Mouse (Mus musculus) lung, adult 18-20 months (tissue): ENCODE results near the gene Lrrc49.

Experiments used
- DNase-seq, 2 experiments: peaks; one replicate each; pipeline ENCODE4 v3.0.0; 2022; ENCODE audit warnings: mixed read lengths in 2 of 2

The Lrrc49 gene

DNA sequence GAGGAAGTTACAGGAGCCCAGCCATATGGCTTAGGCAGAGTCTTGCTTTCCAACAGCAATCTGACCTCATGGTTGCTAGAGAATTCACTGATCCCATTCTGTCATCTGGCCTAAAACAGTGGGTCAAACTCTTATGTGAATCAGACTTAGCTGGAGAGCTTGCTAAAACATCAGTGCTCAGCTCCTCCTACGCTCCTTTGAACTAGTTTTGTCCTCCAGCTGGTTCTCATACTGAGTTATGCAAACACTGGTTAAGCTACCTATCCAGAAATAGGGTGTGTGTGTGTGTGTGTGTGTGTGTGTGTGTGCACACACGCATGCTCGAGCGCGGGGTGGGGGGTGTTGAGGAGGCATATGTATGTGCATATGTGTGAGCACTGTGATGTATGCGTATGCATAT is 15.4 kb downstream of the Lrrc49 start:
- DNase-seq: no peak

DNA sequence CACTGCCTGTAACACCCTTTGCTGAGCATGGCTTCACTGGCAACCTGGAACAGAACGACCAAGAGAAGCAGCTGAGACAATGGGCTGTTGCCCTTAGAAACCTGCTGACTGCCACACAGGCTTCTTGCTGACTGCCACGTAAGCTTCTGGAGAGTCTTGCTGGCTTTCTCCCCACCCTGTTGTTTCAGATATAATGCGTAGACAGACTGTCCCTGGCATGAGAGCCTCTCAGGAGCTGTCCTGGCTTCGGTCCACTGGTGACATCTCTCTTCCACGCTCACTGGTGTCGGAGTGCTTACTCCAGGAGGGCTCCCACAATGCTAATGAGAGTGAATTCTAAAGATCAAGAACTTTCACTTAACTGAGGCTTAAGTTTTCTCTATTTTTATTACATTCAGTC is 19.1 kb downstream of the Lrrc49 start:
- DNase-seq: no peak

DNA sequence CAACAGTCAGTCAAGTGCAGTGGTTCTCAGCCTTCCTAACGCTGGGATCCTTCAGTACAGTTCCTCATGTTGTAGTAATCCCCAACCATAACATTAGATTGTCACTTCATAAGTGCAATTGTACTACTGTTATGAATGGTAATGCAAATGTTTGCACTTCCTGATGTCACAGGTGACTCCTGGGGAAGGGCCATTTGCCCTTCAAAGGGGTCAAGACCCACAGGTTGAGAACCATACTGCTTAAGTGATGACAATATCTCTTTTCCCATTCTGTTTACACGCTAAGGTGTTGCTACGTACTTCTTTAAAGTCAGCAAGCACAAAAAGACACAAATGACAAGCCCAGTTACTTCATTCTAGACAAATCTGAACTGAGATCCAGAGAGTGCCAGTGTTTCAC is 22.4 kb downstream of the Lrrc49 start:
- DNase-seq: no peak

DNA sequence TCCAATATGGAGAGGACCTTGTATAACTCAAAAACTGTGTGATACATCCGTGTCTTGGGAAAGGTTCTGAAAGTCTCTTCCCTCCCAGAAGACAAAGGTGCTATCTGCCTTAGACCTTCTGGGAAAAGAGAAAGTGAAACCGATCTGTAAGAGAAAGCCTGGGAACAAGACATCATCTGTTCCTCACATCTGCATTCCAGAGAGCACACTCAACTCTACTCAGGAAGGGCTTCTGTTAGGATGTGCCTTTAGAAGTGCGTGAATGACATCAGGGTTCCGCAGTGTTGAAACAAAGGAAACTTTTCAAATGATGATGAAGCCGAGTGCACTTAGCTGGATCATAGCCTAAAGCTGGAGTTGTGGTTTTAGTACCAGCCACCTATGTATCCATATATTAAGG is 23.1 kb downstream of the Lrrc49 start:
- DNase-seq: no peak

DNA sequence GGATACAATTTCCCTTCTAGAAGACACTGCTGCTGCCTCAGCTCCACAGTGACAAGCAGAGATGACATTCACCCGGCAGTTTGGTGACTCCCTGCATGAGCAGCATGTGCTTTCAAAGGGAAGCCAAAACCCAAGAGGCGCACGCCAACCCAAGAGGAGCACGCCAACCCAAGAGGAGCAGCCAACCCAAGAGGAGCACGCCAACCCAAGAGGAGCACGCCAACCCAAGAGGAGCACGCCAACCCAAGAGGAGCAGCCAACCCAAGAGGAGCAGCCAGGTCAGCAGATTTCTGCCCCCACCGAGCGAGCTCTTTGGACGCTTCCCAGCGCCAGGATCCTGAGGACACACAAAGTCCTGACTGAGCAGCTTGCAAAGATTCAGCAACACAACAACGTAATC is 23.6 kb downstream of the Lrrc49 start:
- no peak for DNase-seq

DNA sequence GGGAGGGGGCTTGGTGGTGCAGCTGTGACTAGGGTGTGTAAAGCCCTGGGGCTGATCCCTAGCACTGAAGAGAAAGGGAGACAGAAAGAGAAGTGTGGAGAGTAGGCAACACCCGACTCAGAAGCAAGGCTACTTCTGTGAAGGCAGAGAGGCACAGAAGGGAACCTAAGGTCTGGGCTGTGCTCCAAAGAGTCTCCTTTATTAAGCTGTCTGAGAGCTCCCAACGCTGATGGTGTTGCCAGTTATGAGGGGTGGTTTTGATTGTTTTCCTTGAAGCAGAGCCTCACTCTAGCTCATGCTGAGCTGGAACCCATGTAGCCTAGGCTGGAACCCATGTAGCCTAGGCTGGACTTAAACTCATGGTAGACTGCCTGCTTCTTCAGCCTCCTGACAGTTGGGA is 25.0 kb downstream of the Lrrc49 start:
- DNase-seq: no peak

DNA sequence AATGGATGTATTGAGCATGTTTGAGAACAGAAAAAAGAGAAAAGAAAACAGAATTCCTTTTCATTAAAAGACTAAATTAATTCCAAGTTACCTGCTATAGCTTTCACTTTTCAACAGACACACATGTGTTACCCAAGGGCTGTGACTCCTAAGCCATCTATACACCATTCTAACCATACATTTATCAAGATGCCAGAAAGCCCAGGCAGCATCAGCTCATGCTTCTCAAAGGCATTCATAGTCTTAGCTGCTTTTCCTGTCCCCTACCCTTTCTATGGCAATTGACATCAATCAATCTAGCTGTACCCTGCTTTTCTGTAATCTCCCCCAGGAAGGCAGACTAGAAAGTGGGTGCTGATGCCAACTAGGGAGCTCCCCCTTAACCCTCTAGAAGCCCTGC is 34.4 kb downstream of the Lrrc49 start:
- DNase-seq: no peak

DNA sequence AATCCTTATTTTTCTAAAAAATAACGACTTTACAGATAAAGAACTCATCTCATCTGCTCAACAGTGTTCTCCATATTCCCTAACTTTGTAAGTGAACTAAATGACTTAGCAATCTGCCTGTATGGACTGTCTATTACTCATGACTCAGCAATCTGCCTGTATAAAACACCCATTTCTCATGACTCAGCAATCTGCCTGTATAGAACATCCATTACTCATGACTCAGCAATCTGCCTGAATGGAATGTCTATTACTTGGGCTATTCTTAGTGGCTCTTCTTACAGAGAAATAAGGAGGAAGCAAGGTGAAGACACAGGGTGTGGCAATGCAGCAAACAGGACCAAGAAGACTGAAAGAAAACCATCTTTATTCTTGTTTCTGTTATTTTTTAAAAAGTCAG is 34.8 kb downstream of the Lrrc49 start:
- DNase-seq: no peak

DNA sequence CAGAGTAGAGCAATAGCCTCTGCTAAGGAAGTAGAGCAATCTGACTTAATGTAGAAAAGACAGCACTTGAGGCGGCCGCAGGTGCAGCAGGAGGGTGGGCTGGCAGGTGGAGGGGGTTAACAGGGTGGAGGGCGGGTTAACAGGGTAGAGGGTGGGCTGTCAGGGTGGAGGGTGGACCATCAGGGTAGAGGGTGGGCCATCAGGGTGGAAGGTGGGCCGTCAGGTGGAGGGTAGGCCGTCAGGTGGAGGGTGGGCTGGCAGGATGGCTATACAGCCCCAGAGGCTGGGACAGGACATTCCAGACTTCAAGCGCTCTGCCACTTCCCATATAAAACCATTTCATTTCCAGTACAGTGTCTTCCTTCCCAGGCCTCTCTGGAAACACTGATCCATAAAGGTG is 37.7 kb downstream of the Lrrc49 start:
- DNase-seq: no peak

DNA sequence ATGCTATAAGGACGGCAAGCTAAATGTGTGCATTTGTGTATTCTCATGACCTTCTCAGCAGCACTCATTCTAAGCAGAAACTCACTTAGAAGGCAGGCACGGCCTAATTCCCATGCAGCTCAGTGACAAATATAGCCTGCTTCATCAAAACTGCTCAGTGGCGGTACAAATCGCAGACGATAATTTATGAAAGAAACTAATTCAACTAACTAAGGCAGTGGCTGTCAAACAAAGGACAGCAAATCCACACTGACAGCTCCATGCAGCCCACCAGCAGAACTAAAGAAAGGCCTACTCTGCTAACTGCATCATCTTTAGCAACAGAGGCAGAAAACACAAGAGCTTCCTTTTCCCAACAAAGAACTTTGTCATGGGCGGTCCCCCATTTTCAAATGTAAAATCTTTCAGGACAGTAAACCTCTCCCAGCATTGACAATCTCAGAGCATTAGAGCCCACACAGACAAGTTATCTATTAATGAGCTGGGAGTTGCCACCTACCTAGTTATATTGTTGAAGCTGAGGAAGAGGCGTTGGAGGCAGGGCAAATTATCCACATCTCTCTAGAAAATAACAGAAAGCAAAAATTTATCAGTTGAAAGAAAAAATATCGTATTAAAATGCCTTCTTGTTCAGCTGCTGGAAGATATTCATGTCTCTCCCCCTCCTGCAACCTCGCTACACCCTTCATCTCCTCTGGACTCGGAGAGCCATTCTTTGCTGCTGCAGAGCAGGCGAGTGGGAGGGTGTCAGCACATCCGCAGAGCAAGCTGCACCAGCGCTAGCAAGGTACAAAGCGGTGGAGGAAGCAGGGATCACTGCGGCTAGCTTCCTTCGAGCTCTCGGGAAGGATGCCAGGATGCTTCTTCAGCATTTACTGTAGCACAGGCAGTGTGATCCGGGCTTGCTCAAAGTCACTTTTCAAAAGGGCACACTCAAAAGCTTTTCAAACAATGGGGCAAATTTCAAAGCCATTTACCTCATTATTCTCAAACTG is 38.7 kb downstream of the Lrrc49 start:
- DNase-seq: peak; percentile 24 to 31

DNA sequence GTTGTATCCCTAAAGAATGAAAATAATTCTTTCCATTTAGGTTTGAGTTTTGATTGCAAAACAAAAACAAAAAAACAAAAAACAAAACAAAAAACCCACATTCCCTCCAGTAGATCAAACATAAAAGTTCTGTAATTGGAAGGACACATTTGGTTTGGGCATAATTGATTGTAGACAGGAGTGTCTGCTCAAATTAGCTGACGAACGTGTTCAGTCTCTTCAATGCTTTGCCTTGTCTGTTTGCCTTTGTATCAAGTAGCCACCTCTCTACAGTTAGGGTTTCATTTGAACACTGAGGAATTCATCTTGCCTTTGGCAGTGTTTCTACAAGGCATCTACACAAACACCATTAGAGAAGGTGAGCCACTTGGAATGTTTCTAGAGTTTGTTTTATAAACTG is 54.4 kb downstream of the Lrrc49 start:
- DNase-seq: no peak

DNA sequence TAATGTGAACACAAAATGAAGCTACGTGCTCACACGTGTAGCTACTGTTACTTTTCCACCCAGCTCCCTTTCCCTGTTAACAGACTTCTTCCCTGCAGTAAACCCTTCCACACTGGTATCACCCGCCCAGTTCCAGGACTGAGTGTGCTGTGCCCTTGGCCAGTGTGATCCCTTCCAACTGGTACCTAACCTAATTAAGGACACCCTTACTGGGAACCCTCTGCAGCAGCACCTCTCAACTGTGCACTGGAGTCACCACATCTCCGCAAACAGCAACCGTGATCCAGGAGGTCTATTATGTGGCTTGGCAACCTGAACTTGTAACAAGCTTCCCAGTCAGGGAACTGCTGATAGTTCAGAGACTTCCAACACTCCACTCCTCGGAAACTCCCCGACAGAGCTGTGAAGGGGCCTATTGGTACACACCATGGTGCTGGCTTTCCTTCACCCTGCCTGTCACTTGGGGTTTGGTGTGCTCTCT is 61.6 kb downstream of the Lrrc49 start:
- DNase-seq: no peak

DNA sequence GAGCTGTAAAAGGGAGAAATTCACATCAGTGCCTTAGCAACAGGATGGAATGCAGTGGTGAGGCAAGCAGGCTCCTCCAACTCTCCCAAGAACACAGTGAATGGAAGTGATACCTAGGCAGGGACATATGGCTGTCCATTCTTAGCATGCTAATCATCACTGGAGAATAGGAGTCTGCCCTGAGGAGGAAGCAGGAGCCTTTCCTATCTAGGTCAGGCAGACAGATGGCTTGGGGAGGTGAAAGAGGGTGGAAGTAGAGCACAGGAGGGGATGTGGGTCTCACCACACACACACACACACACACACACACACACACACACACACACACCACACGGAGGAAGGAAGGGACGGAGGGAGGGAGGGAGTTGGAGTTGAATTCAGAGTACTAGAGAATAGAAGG is 62.1 kb downstream of the Lrrc49 start:
- no peak for DNase-seq

DNA sequence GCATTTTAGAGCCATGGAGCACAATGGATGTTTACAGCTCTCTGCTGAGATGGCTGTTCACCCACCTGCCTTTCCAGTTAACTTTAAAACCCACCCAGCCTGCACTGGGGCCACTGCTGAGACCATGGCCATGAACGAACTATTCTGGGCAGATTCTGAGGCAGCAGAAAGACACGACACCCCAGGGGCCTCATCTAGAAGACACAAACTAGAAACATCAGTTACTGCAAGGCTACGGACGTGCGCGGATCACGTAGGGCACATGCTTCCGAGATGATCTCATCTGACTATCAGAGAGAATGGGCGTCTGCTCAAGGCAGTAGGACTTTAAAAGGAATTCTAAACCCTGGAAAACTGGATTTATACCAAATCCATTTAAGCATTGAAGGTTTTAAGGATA is 71.0 kb downstream of the Lrrc49 start:
- DNase-seq: peak in 1 of 2 experiments; percentile 14

DNA sequence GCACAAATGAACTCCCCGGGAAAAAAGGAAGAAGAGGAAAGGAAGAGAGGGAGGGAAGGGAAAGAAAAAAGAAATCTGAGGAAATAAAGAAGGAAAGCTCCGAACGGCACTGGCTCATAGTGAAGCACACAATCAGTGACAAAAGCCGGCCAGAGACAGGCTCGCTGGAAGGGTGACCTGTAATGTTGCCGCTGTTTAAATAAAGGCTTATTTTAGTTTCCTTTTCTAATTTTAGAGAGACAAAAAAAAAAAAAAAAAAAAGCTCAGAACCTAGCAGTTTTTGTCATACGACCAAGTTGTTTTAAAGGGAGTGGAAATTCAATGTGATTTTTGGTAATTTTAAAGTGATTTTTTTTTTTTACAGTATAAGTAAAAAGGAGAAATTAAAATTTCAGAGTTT is 71.6 kb downstream of the Lrrc49 start:
- DNase-seq: no peak

DNA sequence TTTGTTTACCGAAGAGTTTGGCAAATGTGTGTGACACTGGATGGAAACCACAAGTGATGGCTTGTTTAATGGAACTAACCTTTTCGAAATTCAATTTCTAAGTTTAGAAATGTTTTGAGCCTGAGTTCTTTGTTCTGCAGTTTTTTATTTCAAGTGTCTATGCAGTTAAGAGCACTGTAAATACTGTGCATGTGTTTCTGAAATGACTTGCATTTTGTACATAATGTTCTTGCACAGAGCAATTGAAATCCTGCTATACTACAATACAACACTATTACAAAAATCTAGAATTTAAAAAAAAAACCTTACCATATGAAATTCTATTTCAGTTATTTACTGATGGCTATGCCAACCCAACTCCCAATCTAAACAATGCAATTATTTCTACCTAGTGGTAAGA is 75.7 kb downstream of the Lrrc49 start:
- peak in 1 of 2 experiments; percentile 38 for DNase-seq

DNA sequence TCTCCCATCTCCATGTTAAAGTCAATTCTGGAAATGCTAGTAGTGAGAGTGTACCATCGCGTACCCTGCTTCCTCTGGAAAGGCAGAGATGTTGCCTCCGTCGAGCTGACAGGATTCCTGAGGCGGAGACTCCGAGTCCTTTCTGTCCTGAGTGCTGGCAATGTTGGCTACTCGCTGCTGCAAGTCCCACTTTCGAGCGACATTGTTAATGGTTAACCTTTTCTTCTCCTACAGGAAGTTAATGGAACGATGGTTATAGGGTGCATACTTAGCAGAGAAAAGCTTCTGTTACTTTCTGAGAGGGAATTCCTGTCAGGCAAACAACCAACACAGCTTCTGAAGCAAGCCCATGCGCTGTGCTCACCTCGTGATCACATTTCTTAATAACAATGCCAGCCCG is 77.8 kb downstream of the Lrrc49 start:
- DNase-seq: peak; percentile 8 to 11

DNA sequence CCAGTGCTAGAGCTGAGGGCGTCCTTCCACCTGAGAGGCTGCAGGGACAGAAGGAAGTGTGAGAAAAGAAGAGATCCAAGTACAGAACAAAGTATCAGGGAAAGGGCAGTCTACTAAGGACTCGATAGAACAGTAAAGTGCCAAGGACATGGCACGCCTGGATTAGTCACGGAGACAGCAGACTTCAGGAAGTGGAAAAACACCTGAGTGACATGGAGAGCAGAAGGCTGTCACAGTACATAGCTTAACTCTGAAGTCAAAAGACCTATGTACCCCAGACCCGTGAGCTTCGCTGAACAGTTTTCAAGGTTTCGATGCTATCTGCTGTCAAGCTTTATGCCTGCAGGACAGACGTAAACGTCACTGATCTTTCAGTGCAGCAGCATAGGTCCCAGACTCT is 79.1 kb downstream of the Lrrc49 start:
- no peak for DNase-seq

DNA sequence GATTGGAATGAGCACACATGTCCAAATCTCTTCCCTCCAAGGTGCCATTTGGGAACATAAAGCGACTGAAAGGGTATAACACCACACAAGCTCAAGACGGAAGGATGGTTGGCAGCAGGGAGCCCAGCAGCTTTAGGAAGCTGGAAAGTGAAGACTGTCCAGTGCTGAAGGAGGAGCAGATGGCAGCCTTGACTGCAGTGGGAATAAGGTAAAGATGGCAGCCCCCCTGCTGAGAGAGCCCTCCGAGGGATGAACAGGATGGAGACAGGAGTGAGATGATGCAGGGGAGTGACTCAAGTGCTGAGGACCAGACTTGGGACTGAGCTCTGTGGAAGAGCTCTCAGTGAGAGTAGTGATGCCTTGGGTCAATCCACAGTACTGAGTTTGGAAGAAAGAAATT is 79.9 kb downstream of the Lrrc49 start:
- DNase-seq: no peak

DNA sequence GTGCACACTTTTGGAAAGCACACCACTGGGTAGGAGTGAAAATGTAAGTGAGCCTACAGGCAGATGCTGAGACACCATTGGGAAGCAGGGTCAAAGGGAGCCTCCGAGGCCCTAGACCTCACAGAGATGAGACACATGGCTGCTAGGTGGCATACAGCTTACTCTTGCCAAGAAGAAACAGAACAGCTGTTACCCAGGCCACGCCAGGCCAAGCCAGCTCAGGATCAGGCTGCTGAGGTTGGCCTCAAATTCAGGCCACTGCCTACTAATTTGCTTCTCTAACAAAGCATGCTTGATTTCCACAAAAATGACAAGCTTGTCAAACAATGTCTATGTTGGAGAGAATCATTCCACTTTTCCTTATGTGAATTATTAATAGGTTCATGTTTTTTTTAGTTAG is 83.0 kb downstream of the Lrrc49 start:
- no peak for DNase-seq

DNA sequence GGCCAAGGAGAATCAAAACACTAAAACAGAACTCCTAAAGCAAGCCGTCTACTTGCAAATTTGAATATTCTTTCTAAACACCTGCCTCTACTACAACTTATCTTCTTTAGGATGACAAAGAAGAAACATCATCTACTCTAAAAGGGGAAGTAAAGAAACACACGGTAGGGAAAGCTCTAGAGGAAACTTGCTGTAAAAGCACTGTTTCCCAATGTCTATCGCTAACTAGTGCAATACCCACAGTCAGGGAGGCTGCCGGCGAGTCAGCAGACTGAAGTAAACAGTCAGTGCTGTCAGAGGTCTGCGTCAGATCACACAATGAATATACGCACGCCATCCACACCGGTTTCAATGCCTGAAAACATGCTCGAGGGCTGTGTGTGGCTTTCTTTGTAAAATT is 86.0 kb downstream of the Lrrc49 start:
- peak in 1 of 2 experiments; percentile 14 for DNase-seq

DNA sequence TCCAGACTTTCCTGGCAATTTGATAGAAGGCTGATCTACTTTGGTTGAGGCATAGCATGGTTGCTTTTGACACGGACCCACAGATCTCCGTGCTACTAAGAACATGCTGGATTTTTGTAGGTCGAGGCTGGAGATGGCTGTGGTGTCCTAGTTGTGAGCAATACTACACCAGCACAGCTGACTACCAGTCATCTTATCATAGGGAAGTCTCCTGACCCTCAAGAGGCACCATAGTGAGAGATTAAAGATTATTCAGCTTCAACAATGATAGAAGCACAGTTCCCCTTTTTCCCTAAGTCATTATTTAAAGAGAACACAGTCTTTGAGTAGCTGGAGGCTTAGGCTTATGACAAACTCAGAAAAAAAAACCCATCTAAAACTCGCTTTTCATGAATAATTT is 87.7 kb downstream of the Lrrc49 start:
- DNase-seq: no peak

DNA sequence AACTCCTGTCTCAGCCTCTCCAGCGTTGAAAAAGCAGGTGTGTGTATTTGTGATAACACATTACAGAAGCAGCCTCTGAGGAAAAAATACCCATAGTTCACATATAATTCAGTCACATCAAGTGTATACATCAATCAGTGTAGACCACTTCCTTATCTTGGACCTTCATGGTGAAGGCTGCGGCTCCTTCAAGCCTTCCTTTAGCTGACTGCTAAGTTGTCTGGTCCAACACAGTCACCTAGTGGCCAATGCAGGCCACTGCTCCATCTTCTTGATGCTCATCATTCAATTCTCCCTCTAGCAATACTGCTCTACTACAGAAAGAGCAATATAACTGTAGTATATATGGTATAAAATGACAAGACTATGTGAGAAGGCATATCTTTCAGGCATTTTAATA is 88.5 kb downstream of the Lrrc49 start:
- peak; percentile 13 to 23 for DNase-seq

DNA sequence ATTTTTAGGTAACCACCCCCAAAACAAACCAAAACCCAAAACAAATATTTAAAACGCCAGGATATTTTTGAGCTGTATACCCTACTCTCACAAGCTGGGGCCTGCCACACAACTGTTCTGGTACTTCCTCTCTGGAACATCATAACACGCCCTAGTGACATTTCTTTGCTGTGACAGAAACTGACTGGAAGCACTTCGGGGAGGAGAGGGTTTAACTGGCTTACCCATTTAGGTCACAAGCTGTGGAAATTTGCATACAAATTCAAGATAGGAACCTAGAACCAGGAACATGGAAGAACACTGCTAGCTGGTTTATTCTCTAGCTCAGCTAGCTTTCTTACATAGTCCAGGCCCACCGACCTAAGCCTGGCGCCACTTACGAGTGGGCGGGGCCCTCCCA is 92.6 kb downstream of the Lrrc49 start:
- DNase-seq: no peak

DNA sequence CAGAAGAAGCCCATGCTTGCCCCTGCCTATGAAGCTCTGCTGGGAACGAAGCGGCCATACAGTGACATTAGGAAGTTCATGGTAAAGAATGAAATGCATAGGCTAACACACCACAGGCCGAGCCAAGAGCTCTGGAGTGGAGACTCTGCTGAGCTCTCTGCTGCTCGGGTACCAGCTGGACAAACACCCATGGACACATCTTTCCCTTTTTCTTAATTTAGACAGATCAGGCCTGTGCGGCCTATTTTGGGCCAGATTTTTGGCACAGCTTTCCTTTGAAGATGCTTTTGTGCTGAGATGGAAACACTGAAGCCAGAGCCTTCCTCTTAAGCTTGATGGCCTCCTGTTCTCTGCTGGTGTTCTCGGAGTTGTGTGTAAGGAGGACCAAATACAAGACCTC is 95.0 kb downstream of the Lrrc49 start:
- no peak for DNase-seq
